In the genomic region with DNA sequence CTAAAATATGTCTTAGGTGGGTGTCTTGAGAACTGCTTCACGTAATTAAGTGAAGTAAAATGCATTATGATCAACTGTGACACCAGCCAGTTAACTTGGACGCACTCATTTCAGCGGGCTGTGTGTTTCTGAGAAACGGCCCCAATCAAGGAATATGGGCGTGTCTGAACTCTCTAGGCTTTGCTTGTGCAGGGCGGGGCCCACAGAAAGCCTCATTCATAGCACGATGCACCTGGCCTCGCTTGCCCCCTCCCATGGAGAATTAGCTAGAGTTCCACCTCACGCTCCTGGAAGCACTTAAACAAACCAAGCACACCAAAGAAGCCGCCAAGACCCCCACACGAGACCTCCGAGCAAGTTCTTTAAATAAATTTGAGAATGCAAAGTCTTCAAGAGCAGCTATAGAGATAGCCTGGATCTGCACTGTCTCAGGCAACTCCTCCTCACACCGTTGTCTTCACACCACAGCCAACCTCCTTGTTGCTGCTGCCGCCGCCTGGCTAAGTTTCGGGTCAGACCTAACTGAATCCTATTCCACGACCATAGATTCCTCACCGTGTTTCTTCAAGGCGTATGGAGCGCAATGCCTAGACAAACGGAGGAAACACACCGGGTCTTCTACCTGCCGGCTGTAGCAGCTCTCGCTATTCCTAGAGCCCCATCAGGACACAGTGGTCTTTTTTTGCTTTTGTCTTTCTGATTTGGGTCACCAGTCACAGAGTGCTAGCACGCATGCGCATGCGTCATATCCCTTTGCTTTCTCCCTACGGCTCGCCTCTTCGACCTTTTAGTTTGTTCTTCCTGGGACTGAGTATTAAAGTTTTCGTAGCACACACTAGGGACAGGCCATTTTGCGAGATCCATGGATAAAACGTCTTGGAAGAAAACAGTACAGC, we compare ENCODE assay signal across 7 mouse cellular contexts.
DNase-seq lines count a peak whose midpoint lies in the region; ATAC-seq and TF ChIP-seq lines count a peak whose summit lies in the region.

No protein-coding gene starts in this region.

- no peak for TF ChIP-seq POLR2A in cortical plate, adult 2 months (IDR thresholded peaks at IDR 0.05; ENCODE audit: extremely low read depth, insufficient read depth, low read length)

- ATAC-seq in limb, embryonic 12.5 days (ENCODE audit: insufficient number of reproducible peaks, insufficient read depth, low FRiP score, low TSS enrichment, low read depth), result no peak
- ATAC-seq in forebrain, embryonic 16.5 days, result peak; percentile 24; the same call in 1 of the 2 replicates
- no peak for ATAC-seq in megakaryocyte-erythroid progenitor cell, adult 5-6 weeks (replicated peaks; ENCODE audit: low FRiP score, low TSS enrichment, poor library complexity, severe bottlenecking)

- 76% methylated on average over 33 of the region's 33 CpGs for WGBS in limb, embryonic 12.5 days
- WGBS in limb, embryonic 10.5 days, result 75% methylated on average over 33 of the region's 33 CpGs
- 67% methylated on average over 33 of the region's 33 CpGs for WGBS in forebrain, embryonic 16.5 days

- no peaks in the 10 kb centered on the region for H3K36me3 ChIP-seq in limb, embryonic 12.5 days
- H3K36me3 ChIP-seq in limb, embryonic 10.5 days, result no peaks in the 10 kb centered on the region
- no peaks in the 10 kb centered on the region for H3K36me3 ChIP-seq in forebrain, embryonic 16.5 days (ENCODE audit: control insufficient read depth, insufficient read depth)

- no peak overlapping the region for H3K9ac ChIP-seq in limb, embryonic 12.5 days (replicated peaks)
- no peak overlapping the region for H3K9ac ChIP-seq in forebrain, embryonic 16.5 days (replicated peaks; ENCODE audit: low read depth, low read length)

- no peak overlapping the region for H3K4me3 ChIP-seq in limb, embryonic 12.5 days (replicated peaks)
- no peak overlapping the region for H3K4me3 ChIP-seq in limb, embryonic 10.5 days
- H3K4me3 ChIP-seq in cortical plate, adult 2 months (ENCODE audit: insufficient read depth, low read length), result 0 out of 2 replicates have a peak overlapping the region, but pooled peaks have one; percentile 2
- H3K4me3 ChIP-seq in forebrain, embryonic 16.5 days (replicated peaks; ENCODE audit: low read length), result 0 out of 2 replicates have a peak overlapping the region, but pooled peaks have one; percentile 1

- no peaks in the 10 kb centered on the region for H3K27me3 ChIP-seq in limb, embryonic 12.5 days
- no peaks in the 10 kb centered on the region for H3K27me3 ChIP-seq in limb, embryonic 10.5 days (ENCODE audit: low read depth, poor library complexity, severe bottlenecking)
- H3K27me3 ChIP-seq in forebrain, embryonic 16.5 days (replicated peaks; ENCODE audit: control insufficient read depth, insufficient read depth, low read length), result no peaks in the 10 kb centered on the region

- DNase-seq in limb, embryonic 10.5 days (ENCODE audit: low spot score), result no peak
- peak; percentile 49 for DNase-seq in retina, embryonic 14.5 days (ENCODE audit: low spot score)
- no peak for DNase-seq in thymus, postnatal 0 days (ENCODE audit: low spot score)

- TF ChIP-seq CTCF in cortical plate, adult 2 months (IDR thresholded peaks at IDR 0.05; ENCODE audit: extremely low read depth, insufficient read depth, low read length), result no peak

- H3K4me2 ChIP-seq in limb, embryonic 12.5 days, result peak overlapping the region; percentile 4; the same call in 1 of the 2 replicates
- no peak overlapping the region for H3K4me2 ChIP-seq in forebrain, embryonic 16.5 days (ENCODE audit: low read length)

- no peak overlapping the region for H3K27ac ChIP-seq in limb, embryonic 12.5 days
- no peak overlapping the region for H3K27ac ChIP-seq in limb, embryonic 10.5 days
- H3K27ac ChIP-seq in cortical plate, adult 2 months (ENCODE audit: insufficient read depth, low read length), result no peak overlapping the region
- H3K27ac ChIP-seq in forebrain, embryonic 16.5 days (ENCODE audit: low read length), result no peak overlapping the region

- no peaks in the 10 kb centered on the region for H3K9me3 ChIP-seq in limb, embryonic 12.5 days
- H3K9me3 ChIP-seq in limb, embryonic 10.5 days (replicated peaks), result no peaks in the 10 kb centered on the region
- H3K9me3 ChIP-seq in forebrain, embryonic 16.5 days (ENCODE audit: control insufficient read depth, low read length), result no peaks in the 10 kb centered on the region

- peaks cover 9% of the 10 kb centered on the region for H3K4me1 ChIP-seq in limb, embryonic 12.5 days (replicated peaks)
- peaks cover 10% of the 10 kb centered on the region; the same call in 1 of the 2 replicates for H3K4me1 ChIP-seq in limb, embryonic 10.5 days
- no peaks in the 10 kb centered on the region; the same call in 1 of the 2 replicates for H3K4me1 ChIP-seq in cortical plate, adult 2 months (ENCODE audit: control insufficient read depth, insufficient read depth, low read length)
- H3K4me1 ChIP-seq in forebrain, embryonic 16.5 days (replicated peaks; ENCODE audit: control insufficient read depth, insufficient read depth, low read length), result no peaks in the 10 kb centered on the region

Comparison
In these comparisons a context has a peak if more than half of its experiments do, and no peak if none do; other contexts are left out.
1. H3K4me3 ChIP-seq: peak in cortical plate, adult 2 months (single experiment) and forebrain, embryonic 16.5 days (single experiment); none in limb, embryonic 12.5 days (single experiment) and limb, embryonic 10.5 days (single experiment).